Mouse (Mus musculus) spleen, adult 2 months (tissue): ENCODE results near the gene Cenpn. TPM values are rescaled to one million over a fixed set of nuclear protein-coding genes. Genes with fewer than 3 reads are reported as not detected.

ENCODE experiments used
- DNase-seq, 2 experiments: peaks; one replicate each; pipeline versions ENCODE4 v3.0.0 to v3.0.0-alpha.2; 2012 to 2021; ENCODE audit warnings: low spot score in 2 of 2, low read depth in 1 of 2
- H3K27ac ChIP-seq: fragments of 200-500 bp; 2 replicates; pipeline ENCODE4 v1.5.1; 2012; ENCODE audit warnings: low read length, inconsistent platforms; ENCODE audit not compliant: insufficient read depth
- H3K27me3 ChIP-seq: fragments of 200-500 bp; 2 replicates; pipeline ENCODE4 v1.6.1; 2012; ENCODE audit warnings: mild to moderate bottlenecking, moderate library complexity, low read length, inconsistent platforms; ENCODE audit not compliant: control insufficient read depth, insufficient read depth
- H3K36me3 ChIP-seq: fragments of 200-500 bp; 2 replicates; pipeline ENCODE4 v1.6.1; 2012; ENCODE audit warnings: mild to moderate bottlenecking, low read length, inconsistent platforms; ENCODE audit not compliant: control insufficient read depth, insufficient read depth
- H3K4me1 ChIP-seq: fragments of 200-500 bp; 2 replicates; pipeline ENCODE4 v1.6.1; 2011; ENCODE audit warnings: inconsistent platforms; ENCODE audit not compliant: control insufficient read depth, insufficient read depth, insufficient read length
- H3K4me3 ChIP-seq: fragments of 200-500 bp; 2 replicates; pipeline ENCODE4 v1.5.1; 2011; ENCODE audit warnings: mild to moderate bottlenecking, inconsistent platforms; ENCODE audit not compliant: insufficient read depth, insufficient read length; ENCODE audit errors: extremely low read depth
- CTCF ChIP-seq: fragments of 200-500 bp; IDR thresholded peaks from 2 replicates; pipeline ENCODE4 v1.5.1; 2011; ENCODE audit warnings: mild to moderate bottlenecking, inconsistent platforms; ENCODE audit not compliant: insufficient read depth, insufficient read length, insufficient replicate concordance; ENCODE audit errors: extremely low read depth
- POLR2A ChIP-seq: fragments of 200-500 bp; IDR thresholded peaks from 2 replicates; pipeline ENCODE4 v1.6.1; 2011; ENCODE audit warnings: low read depth, low read length, inconsistent platforms
- WGBS: fragments of 180-500 bp; shearing (Covaris S2); methylation state at CpG from one replicate; pipeline ENCODE4 v1.1.7; 2018; 5-methylcytosine and 5-hydroxymethylcytosine counted together
- polyA plus RNA-seq: library from polyadenylated mRNA; depleted of rRNA; stranded (reverse); fragments of >200 nt; gene quantifications from 2 replicates; pipeline ENCODE4 v1.2.3, GENCODE M21; 2012

Cenpn gene
- polyA plus RNA-seq, 1 experiment = 2.2 TPM

GRCm38 (mm10) chr8:116905836-116906235 lies 15.7 kb upstream of the Cenpn start:
- WGBS = 84% methylated on average over 4 of the region's 4 CpGs
- H3K4me1 ChIP-seq = no peaks in the 10 kb centered on the region
- no peaks in the 10 kb centered on the region for H3K27me3 ChIP-seq
- no peak for DNase-seq
- no peak overlapping the region for H3K4me3 ChIP-seq
- TF ChIP-seq POLR2A = no peak
- no peak for TF ChIP-seq CTCF
- no peak overlapping the region for H3K27ac ChIP-seq
- H3K36me3 ChIP-seq = no peaks in the 10 kb centered on the region

DNA sequence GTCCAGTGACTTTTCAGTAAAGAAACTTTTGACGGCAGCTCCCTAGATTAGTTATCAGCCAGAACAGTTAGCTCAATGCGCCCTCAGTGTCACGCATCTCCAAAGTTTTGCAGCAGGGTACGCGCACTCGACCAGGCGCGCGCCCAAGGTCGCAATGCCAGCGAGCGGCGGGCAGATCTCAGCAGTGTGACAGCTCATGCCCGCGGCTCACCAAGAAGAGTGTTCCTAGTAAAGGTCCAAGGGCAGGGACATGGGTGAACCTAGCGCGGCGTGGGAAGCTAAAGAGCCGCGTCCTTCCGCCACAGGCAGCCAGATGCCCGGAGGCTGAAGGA lies 559 bp upstream of the Cenpn start:
- no peaks in the 10 kb centered on the region for H3K27me3 ChIP-seq
- H3K36me3 ChIP-seq = no peaks in the 10 kb centered on the region; the same call in 1 of the 2 replicates
- WGBS = under 1% methylated on average over 22 of the region's 22 CpGs
- peak overlapping the region; percentile 71 for H3K27ac ChIP-seq
- DNase-seq = no peak
- H3K4me1 ChIP-seq = no peaks in the 10 kb centered on the region; the same call in 1 of the 2 replicates
- peak overlapping the region; percentile 97 for H3K4me3 ChIP-seq
- TF ChIP-seq POLR2A (no peak), CTCF (no peak)

GRCm38 (mm10) chr8:116922060-116922757 lies 679 bp downstream of the Cenpn start:
- TF ChIP-seq CTCF (no peak), POLR2A (no peak)
- 30% methylated on average over 17 of the region's 17 CpGs for WGBS

GRCm38 (mm10) chr8:116923526-116923925 lies 2.0 kb downstream of the Cenpn start:
- no peak overlapping the region for H3K4me3 ChIP-seq
- H3K4me1 ChIP-seq = no peaks in the 10 kb centered on the region; the same call in 1 of the 2 replicates
- no peak for TF ChIP-seq CTCF
- TF ChIP-seq POLR2A = no peak
- H3K27ac ChIP-seq = no peak overlapping the region
- no peak for DNase-seq
- WGBS = 53% methylated on average over 8 of the region's 8 CpGs
- no peaks in the 10 kb centered on the region for H3K36me3 ChIP-seq
- no peaks in the 10 kb centered on the region for H3K27me3 ChIP-seq

More at GRCm38 (mm10) chr8:116922060-116922757, 679 bp downstream of the Cenpn start:
- Histone ChIP-seq H3K4me3 (peak overlapping the region; percentile 97), H3K36me3 (no peaks in the 10 kb centered on the region), H3K27ac (peak overlapping the region; percentile 12; the same call in 1 of the 2 replicates), H3K4me1 (no peaks in the 10 kb centered on the region; the same call in 1 of the 2 replicates), H3K27me3 (no peaks in the 10 kb centered on the region)
- no peak for DNase-seq

DNA sequence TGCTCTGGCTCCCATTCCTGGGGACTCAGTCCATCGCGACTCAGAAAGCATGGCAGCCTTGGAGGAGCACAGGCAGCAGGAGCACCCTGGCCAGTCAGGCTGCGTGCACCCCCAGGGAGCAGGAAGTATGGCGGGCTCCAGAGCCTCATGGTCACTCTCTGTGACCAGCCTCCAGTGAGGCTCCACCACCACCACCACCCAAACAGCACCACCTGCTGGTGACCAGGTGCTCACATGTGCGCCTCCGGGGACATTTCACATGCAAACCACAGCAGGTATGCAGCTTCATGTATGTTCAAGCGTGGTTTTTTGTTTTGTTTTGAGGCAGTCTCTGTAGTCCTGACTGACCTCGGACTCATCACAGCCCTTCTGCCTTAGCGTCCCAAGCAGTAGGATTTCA lies 6.3 kb downstream of the Cenpn start:
- H3K36me3 ChIP-seq = no peaks in the 10 kb centered on the region
- WGBS = 89% methylated on average over 9 of the region's 9 CpGs
- no peaks in the 10 kb centered on the region for H3K27me3 ChIP-seq
- no peak overlapping the region for H3K27ac ChIP-seq
- DNase-seq = peak in 1 of 2 experiments; percentile 54
- no peak overlapping the region for H3K4me3 ChIP-seq
- peak; percentile 61; the same call in 1 of the 2 replicates for TF ChIP-seq CTCF
- TF ChIP-seq POLR2A = no peak
- H3K4me1 ChIP-seq = no peaks in the 10 kb centered on the region; the same call in 1 of the 2 replicates

- WGBS = 95% methylated on average over 5 of the region's 5 CpGs
- no peak overlapping the region for H3K27ac ChIP-seq
- no peaks in the 10 kb centered on the region for H3K36me3 ChIP-seq
- no peak overlapping the region for H3K4me3 ChIP-seq
- H3K27me3 ChIP-seq = no peaks in the 10 kb centered on the region
- TF ChIP-seq POLR2A (no peak), CTCF (no peak)
- H3K4me1 ChIP-seq = no peaks in the 10 kb centered on the region; the same call in 1 of the 2 replicates
- no peak for DNase-seq
Observed at GRCm38 (mm10) chr8:116928588-116928987, 7.1 kb downstream of the Cenpn start.

DNA sequence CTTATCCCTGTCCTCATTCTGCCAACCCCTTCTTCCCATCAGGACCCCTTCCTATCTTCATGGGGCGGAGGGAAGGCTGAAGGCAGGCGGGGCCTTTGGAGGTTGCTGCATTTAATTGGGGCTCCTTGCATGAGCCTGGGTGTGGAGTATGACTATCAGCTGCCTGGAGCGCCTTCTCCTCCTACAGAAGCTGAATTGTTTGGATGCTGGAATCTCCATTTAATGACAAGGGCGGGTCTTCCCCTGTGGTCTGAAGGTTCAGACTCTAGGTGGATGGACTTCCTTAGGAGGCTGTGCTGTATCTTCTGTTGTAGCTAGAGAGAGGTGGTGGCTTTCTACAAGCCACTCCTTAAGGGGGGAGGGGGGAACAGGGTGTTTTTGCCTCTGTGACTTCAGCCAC lies 13.4 kb downstream of the Cenpn start:
- Histone ChIP-seq H3K27me3 (no peaks in the 10 kb centered on the region), H3K36me3 (no peaks in the 10 kb centered on the region), H3K27ac (no peak overlapping the region), H3K4me1 (no peaks in the 10 kb centered on the region), H3K4me3 (no peak overlapping the region)
- DNase-seq = no peak
- WGBS = 96% methylated on average over 4 of the region's 4 CpGs
- no peak for TF ChIP-seq CTCF
